Mouse (Mus musculus) heart, adult 2 months (tissue): Measurements from ENCODE around the gene Arnt. TPM values are rescaled to one million over a fixed set of nuclear protein-coding genes. Genes with fewer than 3 reads are reported as not detected.

Experiments
- DNase-seq, 2 experiments: peaks; one replicate each; pipeline ENCODE4 v3.0.0; 2021
- H3K27ac ChIP-seq: fragments of 200-600 bp; 2 replicates; pipeline ENCODE4 v1.8.1; 2022
- H3K27me3 ChIP-seq: fragments of 200-500 bp; 2 replicates; pipeline ENCODE4 v1.6.1; 2012; ENCODE audit warnings: mild to moderate bottlenecking, low read length, inconsistent platforms, mixed read lengths; ENCODE audit not compliant: control insufficient read depth, insufficient read depth
- H3K36me3 ChIP-seq: fragments of 200-500 bp; 2 replicates; pipeline ENCODE4 v1.6.1; 2012; ENCODE audit warnings: low read length, inconsistent platforms; ENCODE audit not compliant: control insufficient read depth, insufficient read depth
- H3K4me1 ChIP-seq: fragments of 200-500 bp; 2 replicates; pipeline ENCODE4 v1.6.1; 2011; ENCODE audit warnings: low read length; ENCODE audit not compliant: control insufficient read depth, insufficient read depth
- H3K4me3 ChIP-seq: fragments of 200-600 bp; 2 replicates; pipeline ENCODE4 v1.8.1; 2022
- H3K79me2 ChIP-seq: fragments of 200-500 bp; replicated peaks from 2 replicates; pipeline ENCODE4 v1.6.1; 2012; ENCODE audit warnings: mild to moderate bottlenecking, inconsistent platforms, low read length, moderate library complexity, mixed read lengths; ENCODE audit not compliant: control insufficient read depth, insufficient read depth
- H3K9ac ChIP-seq: fragments of 200-500 bp; 2 replicates; pipeline ENCODE4 v1.6.1; 2012; ENCODE audit warnings: low read depth, mild to moderate bottlenecking, control low read depth, inconsistent platforms, low read length, mixed read lengths
- CTCF ChIP-seq: fragments of 200-600 bp; IDR thresholded peaks from 2 replicates; pipeline ENCODE4 v1.8.1; 2022; ENCODE audit warnings: antibody characterized with exemption, mild to moderate bottlenecking, moderate library complexity
- EP300 ChIP-seq: fragments of 200-500 bp; IDR thresholded peaks from 2 replicates; pipeline ENCODE4 v1.6.1; 2011; ENCODE audit warnings: low read depth, low read length, control low read depth; ENCODE audit not compliant: insufficient read depth
- POLR2A ChIP-seq: fragments of 200-500 bp; IDR thresholded peaks from 2 replicates; pipeline ENCODE4 v1.6.1; 2011; ENCODE audit warnings: mild to moderate bottlenecking, low read depth, low read length, control low read depth; ENCODE audit not compliant: insufficient read depth
- WGBS: fragments of 180-500 bp; shearing (Covaris S2); methylation state at CpG from one replicate; pipeline ENCODE4 v1.1.7; 2018; 5-methylcytosine and 5-hydroxymethylcytosine counted together
- intact Hi-C: fragments of 180-260 bp; cut with DNase I; formaldehyde crosslinking; loops from one replicate; pipeline ENCODE4 v1.15.1; 2025
- polyA plus RNA-seq: library from polyadenylated mRNA; depleted of rRNA; stranded (reverse); fragments of >200 nt; gene quantifications from 2 replicates; pipeline ENCODE4 v1.2.3, GENCODE M21; 2012
- total RNA-seq, 2 experiments: library from RNA; stranded (reverse); gene quantifications; 2 replicates each; pipeline ENCODE4 v1.2.3; 2021

The Arnt gene
- total and polyA plus RNA-seq, 3 experiments = 26.2 to 41.5 (median 37.4) TPM

DNA sequence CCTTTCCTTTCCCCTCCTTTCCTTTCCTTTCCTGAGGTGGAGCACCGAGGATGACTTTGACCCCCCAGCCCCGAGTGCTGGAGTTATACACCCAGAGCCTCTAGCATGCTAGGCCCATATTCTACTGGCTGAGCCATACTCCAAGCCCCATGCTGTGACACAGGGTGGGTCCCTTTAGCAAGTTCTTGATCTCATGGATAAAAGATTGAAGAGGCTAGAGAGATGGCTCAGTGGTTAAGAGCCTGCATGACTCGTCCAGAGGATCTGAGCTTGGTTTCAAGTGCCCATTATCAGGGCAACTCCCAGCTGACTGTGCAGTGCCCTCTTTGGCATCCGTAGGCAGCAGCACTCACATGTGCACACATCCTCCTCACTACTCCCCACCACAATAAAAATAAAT is 11.1 kb downstream of the Arnt start:
- TF ChIP-seq POLR2A (no peak), CTCF (no peak), EP300 (no peak)
- Histone ChIP-seq H3K4me3 (no peak overlapping the region), H3K79me2 (peaks cover 8% of the 10 kb centered on the region), H3K36me3 (peaks cover 10% of the 10 kb centered on the region), H3K27me3 (no peaks in the 10 kb centered on the region), H3K9ac (no peak overlapping the region), H3K27ac (no peak overlapping the region), H3K4me1 (peaks cover 11% of the 10 kb centered on the region)
- 49% methylated on average over 4 of the region's 4 CpGs for WGBS
- DNase-seq = no peak
- intact Hi-C loops = no loop called here

DNA sequence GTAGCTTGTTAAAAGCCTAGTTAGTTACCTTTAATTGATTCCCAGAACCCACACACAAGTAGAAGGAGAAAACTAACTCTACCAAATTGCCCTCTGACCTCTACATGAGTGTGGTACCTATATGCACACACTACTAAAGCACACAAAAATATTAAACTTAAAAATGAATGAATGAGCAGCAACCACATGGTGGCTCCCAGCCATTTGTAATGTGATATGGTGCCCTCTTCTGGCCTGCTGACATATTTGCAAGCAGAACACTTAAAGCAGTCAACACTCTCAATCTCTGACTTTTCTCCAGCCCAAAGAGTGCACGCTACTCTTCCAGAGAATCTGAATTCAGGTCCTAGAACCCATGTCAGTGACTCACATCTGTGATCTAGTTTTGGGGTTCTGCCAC is 16.2 kb downstream of the Arnt start:
- H3K4me3 ChIP-seq = no peak overlapping the region
- H3K9ac ChIP-seq = no peak overlapping the region
- TF ChIP-seq EP300 (0 out of 2 replicates have a peak, but pooled peaks have one; percentile 60), POLR2A (no peak), CTCF (peak; percentile 90)
- H3K27me3 ChIP-seq = no peaks in the 10 kb centered on the region
- no peak overlapping the region for H3K27ac ChIP-seq
- H3K79me2 ChIP-seq = peaks cover 5% of the 10 kb centered on the region
- intact Hi-C loops = no loop called here
- WGBS = 24% methylated on average over 1 of the region's 1 CpGs
- DNase-seq = peak in 1 of 2 experiments; percentile 16
- H3K36me3 ChIP-seq = peaks cover 7% of the 10 kb centered on the region; the same call in 1 of the 2 replicates
- H3K4me1 ChIP-seq = peaks cover 4% of the 10 kb centered on the region

DNA sequence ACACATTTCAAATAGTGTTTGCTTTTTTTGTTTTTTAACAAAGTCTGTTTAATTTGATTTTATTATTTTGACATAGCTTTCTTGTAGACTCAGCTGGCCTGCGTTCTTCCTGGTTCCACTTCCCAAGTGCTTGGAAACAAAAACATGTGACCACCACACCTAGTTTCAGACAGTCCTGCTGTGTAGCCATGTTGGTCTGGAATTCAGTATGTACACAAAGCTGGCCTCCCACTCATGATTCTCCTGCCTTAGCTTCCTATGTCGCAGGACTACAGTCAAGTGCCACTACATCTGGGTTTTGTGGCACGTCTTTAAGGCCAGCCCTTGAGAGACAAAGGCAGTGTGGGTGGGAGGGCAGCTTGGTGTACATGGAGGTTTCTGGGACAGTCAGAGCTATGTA is 16.7 kb downstream of the Arnt start:
- intact Hi-C loops = no loop called here
- no peak overlapping the region for H3K4me3 ChIP-seq
- H3K27ac ChIP-seq = no peak overlapping the region
- TF ChIP-seq EP300 = no peak
- no peak for TF ChIP-seq CTCF
- no peak for TF ChIP-seq POLR2A
- H3K9ac ChIP-seq = no peak overlapping the region
- peaks cover 5% of the 10 kb centered on the region for H3K79me2 ChIP-seq
- DNase-seq = no peak
- peaks cover 7% of the 10 kb centered on the region; the same call in 1 of the 2 replicates for H3K36me3 ChIP-seq
- 89% methylated on average over 3 of the region's 3 CpGs for WGBS
- peaks cover 3% of the 10 kb centered on the region for H3K4me1 ChIP-seq
- no peaks in the 10 kb centered on the region for H3K27me3 ChIP-seq

DNA sequence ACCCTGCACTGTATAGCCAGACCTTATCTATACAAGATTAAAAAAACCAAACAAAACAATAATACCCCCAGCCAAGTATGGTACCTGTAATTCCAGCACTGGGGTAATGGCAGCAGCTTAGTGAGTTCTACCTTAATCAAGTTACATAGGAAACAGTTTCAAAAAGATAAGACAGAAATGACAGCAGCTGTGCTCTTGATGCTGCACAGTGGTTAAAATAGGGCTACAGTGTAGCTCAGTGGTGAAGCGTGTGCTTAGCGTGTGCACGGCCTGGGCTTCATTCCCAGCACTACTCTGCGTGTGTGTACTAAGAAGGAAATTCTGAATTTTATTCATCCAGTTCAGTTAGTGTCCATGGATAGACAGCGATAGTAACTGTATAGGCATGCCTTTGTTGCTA is 22.2 kb downstream of the Arnt start:
- H3K79me2 ChIP-seq = 0 out of 2 replicates have a peak, but pooled peaks cover 3% of the 10 kb centered on the region
- H3K4me1 ChIP-seq = peaks cover 3% of the 10 kb centered on the region
- peaks cover 9% of the 10 kb centered on the region for H3K36me3 ChIP-seq
- no peak overlapping the region for H3K4me3 ChIP-seq
- 98% methylated on average over 5 of the region's 5 CpGs for WGBS
- H3K9ac ChIP-seq = no peak overlapping the region
- no peaks in the 10 kb centered on the region for H3K27me3 ChIP-seq
- no peak overlapping the region for H3K27ac ChIP-seq
- intact Hi-C loops = no loop called here
- TF ChIP-seq CTCF = no peak
- TF ChIP-seq EP300 = no peak
- TF ChIP-seq POLR2A = no peak
- DNase-seq = no peak

DNA sequence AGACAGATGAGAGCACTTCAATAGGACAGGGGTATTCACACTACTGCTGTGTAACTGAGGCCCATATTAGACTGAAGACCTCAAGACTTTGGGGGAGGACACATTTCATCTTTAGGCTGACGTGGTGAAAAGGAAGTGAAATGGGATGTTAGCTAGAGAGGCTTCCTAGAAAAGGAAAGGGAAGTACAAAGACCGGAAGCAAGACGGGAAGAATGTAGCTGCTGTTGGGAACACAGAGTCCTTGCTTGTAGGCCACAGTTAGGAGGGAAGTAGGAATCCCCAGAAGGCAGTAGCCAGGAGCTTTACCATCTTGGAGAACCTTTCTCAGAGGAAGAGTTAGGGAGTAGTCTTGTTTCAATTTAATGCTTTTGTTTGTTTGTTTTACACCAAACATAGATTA is 23.6 kb downstream of the Arnt start:
- TF ChIP-seq CTCF (no peak), POLR2A (peak; percentile 9; the same call in 1 of the 2 replicates)
- H3K4me1 ChIP-seq = peaks cover 3% of the 10 kb centered on the region
- no peaks in the 10 kb centered on the region for H3K27me3 ChIP-seq
- no peaks in the 10 kb centered on the region for H3K79me2 ChIP-seq
- peak overlapping the region; percentile 10 for H3K27ac ChIP-seq
- DNase-seq = no peak
- intact Hi-C loops = no loop called here
- no peak overlapping the region for H3K4me3 ChIP-seq
- H3K9ac ChIP-seq = no peak overlapping the region
- 39% methylated on average over 3 of the region's 3 CpGs for WGBS
- H3K36me3 ChIP-seq = peaks cover 9% of the 10 kb centered on the region

DNA sequence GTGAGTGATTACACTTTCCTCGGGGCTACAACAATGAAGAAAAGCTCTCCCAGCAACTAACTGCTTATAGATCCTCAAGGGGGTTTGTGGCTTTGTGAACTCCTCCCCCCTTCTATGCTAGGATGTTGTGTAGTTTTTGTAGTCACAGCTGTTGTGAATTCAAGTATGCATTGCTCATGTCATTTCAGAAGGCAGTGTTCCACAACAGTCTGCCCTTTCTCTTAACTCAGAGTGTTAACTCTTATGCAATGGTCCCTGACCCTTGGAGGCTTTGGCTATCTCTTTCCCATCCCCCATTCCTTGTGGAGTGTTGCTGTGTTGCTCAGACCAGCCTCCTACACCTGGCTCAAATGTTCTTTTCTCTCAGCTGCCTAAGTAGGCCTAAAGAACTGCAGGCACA is 25.2 kb downstream of the Arnt start:
- H3K4me1 ChIP-seq = peaks cover 3% of the 10 kb centered on the region
- H3K9ac ChIP-seq = no peak overlapping the region
- DNase-seq = no peak
- H3K27ac ChIP-seq = no peak overlapping the region
- WGBS = 71% methylated on average over 1 of the region's 1 CpGs
- no peaks in the 10 kb centered on the region for H3K27me3 ChIP-seq
- H3K36me3 ChIP-seq = peaks cover 10% of the 10 kb centered on the region
- no peak for TF ChIP-seq POLR2A
- TF ChIP-seq EP300 = no peak
- no peak for TF ChIP-seq CTCF
- no peak overlapping the region for H3K4me3 ChIP-seq
- intact Hi-C loops = no loop called here
- no peaks in the 10 kb centered on the region for H3K79me2 ChIP-seq
